Mouse (Mus musculus) liver, postnatal 0 days (tissue): ENCODE results near the gene Gm5725. TPM values are rescaled to one million over a fixed set of nuclear protein-coding genes. Genes with fewer than 3 reads are reported as not detected.
"Not testable (repeated sequence)": the region's sequence is repeated elsewhere in the genome, so short reads cannot be mapped to it uniquely, and the experiment has no call there.

Experiments used
- ATAC-seq: fragments of 200-750 bp; cut with Nextera tagmentation; 2 replicates; pipeline ENCODE4 v1.8.0; 2017; ENCODE audit warnings: mild to moderate bottlenecking, moderate library complexity
- DNase-seq: peaks from one replicate; pipeline ENCODE4 v3.0.0-alpha.2; 2016
- H3K27ac ChIP-seq: fragments of 300-500 bp; sonication (generic); 2 replicates; pipeline ENCODE4 v1.5.1; 2014; ENCODE audit warnings: antibody characterized with exemption, moderate library complexity, mild to moderate bottlenecking, low read depth
- H3K27me3 ChIP-seq: fragments of 300-500 bp; sonication (generic); 2 replicates; pipeline ENCODE4 v1.6.1; 2014; ENCODE audit warnings: low read length, control low read depth, mixed read lengths; ENCODE audit not compliant: insufficient read depth
- H3K36me3 ChIP-seq: fragments of 300-500 bp; sonication (generic); replicated peaks from 2 replicates; pipeline ENCODE4 v1.6.1; 2014; ENCODE audit warnings: mild to moderate bottlenecking, control low read depth, low read length, moderate library complexity, mixed read lengths; ENCODE audit not compliant: insufficient read depth
- H3K4me1 ChIP-seq: fragments of 300-500 bp; sonication (generic); 2 replicates; pipeline ENCODE4 v1.6.1; 2014; ENCODE audit warnings: antibody characterized with exemption, mild to moderate bottlenecking, control low read depth; ENCODE audit not compliant: insufficient read depth
- H3K4me2 ChIP-seq: fragments of 300-500 bp; sonication (generic); 2 replicates; pipeline ENCODE4 v1.6.1; 2014; ENCODE audit warnings: low read depth, mild to moderate bottlenecking, low read length, moderate library complexity, mixed read lengths
- H3K4me3 ChIP-seq: fragments of 300-500 bp; sonication (generic); 2 replicates; pipeline ENCODE4 v1.5.1; 2014; ENCODE audit warnings: low read depth, low read length
- H3K9ac ChIP-seq: fragments of 300-500 bp; sonication (generic); replicated peaks from 2 replicates; pipeline ENCODE4 v1.6.1; 2014; ENCODE audit warnings: mild to moderate bottlenecking, moderate library complexity
- H3K9me3 ChIP-seq: fragments of 300-500 bp; sonication (generic); 2 replicates; pipeline ENCODE4 v1.6.1; 2016; ENCODE audit warnings: mild to moderate bottlenecking, control low read depth, low read length, mixed read lengths
- WGBS: fragments of 180-500 bp; shearing (Covaris S2); extraction: QIAGEN DNeasy Blood & Tissue Kit; methylation state at CpG from one replicate; pipeline ENCODE4 v1.1.7; 2014; ENCODE audit not compliant: insufficient replicate concordance; 5-methylcytosine and 5-hydroxymethylcytosine counted together
- polyA plus RNA-seq: library from polyadenylated mRNA; unstranded; fragments of >200 nt; fragmentation: Nextera tagmentation; extraction: Ambion mirVana; gene quantifications from 2 replicates; pipeline ENCODE4 v1.2.1, GENCODE M21; 2015

The Gm5725 gene
- not detected in 2 replicates for polyA plus RNA-seq

DNA sequence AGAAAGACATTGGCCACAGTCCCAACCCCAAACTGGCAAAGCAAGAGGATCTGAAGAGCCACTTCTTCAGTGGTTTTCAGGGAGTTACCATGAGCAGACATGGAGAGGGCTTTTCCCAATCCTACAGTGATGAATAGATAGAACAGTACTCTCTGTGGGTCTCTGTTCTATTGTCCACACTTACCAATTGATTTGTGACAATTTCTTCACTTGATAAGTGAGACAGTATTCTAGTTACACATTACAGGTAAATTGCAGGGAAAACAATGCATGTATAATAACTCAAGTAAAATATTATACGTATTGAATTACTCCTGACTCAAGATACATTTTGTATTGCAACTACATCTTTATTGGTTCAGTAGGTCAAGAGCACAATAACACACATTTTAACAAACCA is at the start of gene Gm5725:
Gm5725 (minus strand) TSS at position 101 of the 400 bp plus-strand sequence.
- not testable (repeated sequence) for DNase-seq, H3K9ac ChIP-seq, H3K4me1 ChIP-seq, H3K4me2 ChIP-seq, H3K36me3 ChIP-seq, H3K4me3 ChIP-seq, ATAC-seq, H3K9me3 ChIP-seq, H3K27me3 ChIP-seq, H3K27ac ChIP-seq
- no CpG with 5 or more reads among the region's 1 CpGs for WGBS

DNA sequence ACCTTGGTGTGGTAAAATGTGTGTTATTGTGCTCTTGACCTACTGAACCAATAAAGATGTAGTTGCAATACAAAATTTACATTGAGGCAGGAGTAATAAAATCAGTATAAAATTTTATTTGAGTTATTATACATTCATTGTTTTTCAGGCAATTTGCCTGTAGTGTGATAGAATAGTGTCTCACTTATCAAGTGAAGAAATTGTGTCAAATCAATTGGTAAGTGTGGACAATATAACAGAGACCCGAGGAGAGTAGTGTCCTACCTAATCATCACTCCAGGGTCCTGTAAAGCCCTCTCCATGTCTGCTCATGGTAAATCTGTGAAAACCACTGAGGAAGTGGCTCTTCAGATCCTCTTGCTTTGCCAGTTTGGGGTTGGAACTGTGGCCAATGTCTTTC is 12.0 kb downstream of the Gm5725 start, which contains the start of gene Vmn1r135:
Vmn1r135 (plus strand) TSS at position 301 of the 400 bp plus-strand sequence.
- ATAC-seq, result not testable (repeated sequence)
- WGBS, result no CpG with 5 or more reads among the region's 1 CpGs

DNA sequence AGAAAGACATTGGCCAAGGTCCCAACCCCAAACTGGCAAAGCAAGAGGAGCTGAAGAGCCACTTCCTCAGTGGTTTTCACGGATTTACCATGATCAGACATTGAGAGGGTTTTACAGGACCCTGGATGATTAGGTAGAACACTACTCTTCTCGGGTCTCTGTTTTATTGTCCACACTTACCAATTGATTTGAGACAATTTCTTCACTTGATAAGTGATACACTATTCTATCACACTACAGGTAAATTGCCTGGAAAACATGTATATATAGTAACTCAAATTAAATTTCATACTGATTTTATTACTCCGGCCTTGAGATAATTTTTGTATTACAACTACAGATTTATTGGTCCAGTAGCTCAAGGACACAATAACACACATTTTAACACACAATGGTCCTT is 47.4 kb downstream of the Gm5725 start, which contains the start of gene Gm4177:
Gm4177 (minus strand) TSS at position 101 of the 400 bp plus-strand sequence.
- not testable (repeated sequence) for H3K27ac ChIP-seq, H3K4me1 ChIP-seq, H3K9ac ChIP-seq, H3K36me3 ChIP-seq, H3K4me2 ChIP-seq, H3K4me3 ChIP-seq, H3K9me3 ChIP-seq, DNase-seq, ATAC-seq, H3K27me3 ChIP-seq
- no CpG with 5 or more reads among the region's 3 CpGs for WGBS

More for the DNA sequence above, 12.0 kb downstream of the Gm5725 start, which contains the start of gene Vmn1r135:
- not testable (repeated sequence) for H3K9ac ChIP-seq, H3K4me2 ChIP-seq, H3K27ac ChIP-seq, H3K4me1 ChIP-seq, DNase-seq, H3K36me3 ChIP-seq, H3K27me3 ChIP-seq, H3K4me3 ChIP-seq, H3K9me3 ChIP-seq

Other genes starting within 250 kb of the Gm5725 start
- gene Vmn1r132, start 230.2 kb downstream of the Gm5725 start, polyA plus RNA-seq, result not detected in 2 replicates
- gene Gm4175, start 82.8 kb downstream of the Gm5725 start, polyA plus RNA-seq, result not detected in 2 replicates
- gene Gm4177, start 47.5 kb downstream of the Gm5725 start, polyA plus RNA-seq, result not detected in 2 replicates
- gene Vmn1r135, start 11.9 kb downstream of the Gm5725 start, polyA plus RNA-seq, result not detected in 2 replicates
- gene Gm5891, start 77.0 kb upstream of the Gm5725 start, polyA plus RNA-seq, result not detected in 2 replicates
- not detected in 2 replicates for gene Vmn1r137, start 150.3 kb upstream of the Gm5725 start, polyA plus RNA-seq
- not detected in 2 replicates for gene Vmn1r138, start 184.6 kb upstream of the Gm5725 start, polyA plus RNA-seq
- not detected in 2 replicates for gene Gm6176, start 212.0 kb upstream of the Gm5725 start, polyA plus RNA-seq
- not detected in 2 replicates for gene Vmn1r139, start 224.8 kb upstream of the Gm5725 start, polyA plus RNA-seq